Mouse (Mus musculus) heart, adult 2 months (tissue): Measurements from ENCODE around the gene Sltm. TPM values are rescaled to one million over a fixed set of nuclear protein-coding genes. Genes with fewer than 3 reads are reported as not detected.

Source experiments
- DNase-seq, 2 experiments: peaks; one replicate each; pipeline ENCODE4 v3.0.0; 2021
- H3K27ac ChIP-seq: fragments of 200-600 bp; 2 replicates; pipeline ENCODE4 v1.8.1; 2022
- H3K27me3 ChIP-seq: fragments of 200-500 bp; 2 replicates; pipeline ENCODE4 v1.6.1; 2012; ENCODE audit warnings: mild to moderate bottlenecking, low read length, inconsistent platforms, mixed read lengths; ENCODE audit not compliant: control insufficient read depth, insufficient read depth
- H3K36me3 ChIP-seq: fragments of 200-500 bp; 2 replicates; pipeline ENCODE4 v1.6.1; 2012; ENCODE audit warnings: low read length, inconsistent platforms; ENCODE audit not compliant: control insufficient read depth, insufficient read depth
- H3K4me1 ChIP-seq: fragments of 200-500 bp; 2 replicates; pipeline ENCODE4 v1.6.1; 2011; ENCODE audit warnings: low read length; ENCODE audit not compliant: control insufficient read depth, insufficient read depth
- H3K4me3 ChIP-seq: fragments of 200-600 bp; 2 replicates; pipeline ENCODE4 v1.8.1; 2022
- H3K79me2 ChIP-seq: fragments of 200-500 bp; replicated peaks from 2 replicates; pipeline ENCODE4 v1.6.1; 2012; ENCODE audit warnings: mild to moderate bottlenecking, inconsistent platforms, low read length, moderate library complexity, mixed read lengths; ENCODE audit not compliant: control insufficient read depth, insufficient read depth
- H3K9ac ChIP-seq: fragments of 200-500 bp; 2 replicates; pipeline ENCODE4 v1.6.1; 2012; ENCODE audit warnings: low read depth, mild to moderate bottlenecking, control low read depth, inconsistent platforms, low read length, mixed read lengths
- CTCF ChIP-seq: fragments of 200-600 bp; IDR thresholded peaks from 2 replicates; pipeline ENCODE4 v1.8.1; 2022; ENCODE audit warnings: antibody characterized with exemption, mild to moderate bottlenecking, moderate library complexity
- EP300 ChIP-seq: fragments of 200-500 bp; IDR thresholded peaks from 2 replicates; pipeline ENCODE4 v1.6.1; 2011; ENCODE audit warnings: low read depth, low read length, control low read depth; ENCODE audit not compliant: insufficient read depth
- POLR2A ChIP-seq: fragments of 200-500 bp; IDR thresholded peaks from 2 replicates; pipeline ENCODE4 v1.6.1; 2011; ENCODE audit warnings: mild to moderate bottlenecking, low read depth, low read length, control low read depth; ENCODE audit not compliant: insufficient read depth
- WGBS: fragments of 180-500 bp; shearing (Covaris S2); methylation state at CpG from one replicate; pipeline ENCODE4 v1.1.7; 2018; 5-methylcytosine and 5-hydroxymethylcytosine counted together
- intact Hi-C: fragments of 180-260 bp; cut with DNase I; formaldehyde crosslinking; loops from one replicate; pipeline ENCODE4 v1.15.1; 2025
- polyA plus RNA-seq: library from polyadenylated mRNA; depleted of rRNA; stranded (reverse); fragments of >200 nt; gene quantifications from 2 replicates; pipeline ENCODE4 v1.2.3, GENCODE M21; 2012
- total RNA-seq, 2 experiments: library from RNA; stranded (reverse); gene quantifications; 2 replicates each; pipeline ENCODE4 v1.2.3; 2021

Sltm gene
- total and polyA plus RNA-seq, 3 experiments = 6.4 to 21.9 (median 20.9) TPM

DNA sequence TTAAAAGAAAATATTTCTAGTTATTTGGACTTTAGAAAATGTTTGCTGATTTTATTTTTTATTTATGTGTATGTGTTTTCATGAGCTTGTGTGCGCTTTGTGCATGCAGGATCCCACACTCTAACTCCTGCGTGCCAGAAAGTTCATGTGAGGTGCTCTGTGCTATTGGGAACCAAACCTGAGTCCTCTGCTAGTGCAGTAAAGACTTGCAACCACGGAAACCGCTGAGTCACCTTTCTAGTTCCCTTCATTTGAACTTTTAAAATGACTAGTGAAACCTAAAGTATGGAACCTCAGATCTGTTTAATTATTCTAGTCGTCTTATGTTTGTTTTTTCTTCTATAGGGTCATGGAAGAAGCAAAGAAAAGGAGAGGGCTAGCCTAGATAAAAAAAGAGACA, 38.4 kb downstream of the Sltm start:
- 85% methylated on average over 5 of the region's 5 CpGs for WGBS
- H3K36me3 ChIP-seq = peaks cover 10% of the 10 kb centered on the region
- H3K4me1 ChIP-seq = no peaks in the 10 kb centered on the region
- TF ChIP-seq POLR2A = no peak
- no peak for TF ChIP-seq EP300
- TF ChIP-seq CTCF = no peak
- no peak overlapping the region for H3K9ac ChIP-seq
- H3K79me2 ChIP-seq = no peaks in the 10 kb centered on the region
- intact Hi-C loops = no loop called here
- no peak overlapping the region for H3K4me3 ChIP-seq
- H3K27ac ChIP-seq = no peak overlapping the region
- no peak for DNase-seq
- no peaks in the 10 kb centered on the region for H3K27me3 ChIP-seq

GRCm38 (mm10) chr9:70584641-70585040, 42.1 kb downstream of the Sltm start:
- DNase-seq = no peak
- Histone ChIP-seq H3K9ac (no peak overlapping the region), H3K4me3 (no peak overlapping the region), H3K27ac (no peak overlapping the region), H3K36me3 (peaks cover 9% of the 10 kb centered on the region), H3K79me2 (no peaks in the 10 kb centered on the region), H3K27me3 (no peaks in the 10 kb centered on the region), H3K4me1 (no peaks in the 10 kb centered on the region)
- TF ChIP-seq EP300 = no peak
- TF ChIP-seq POLR2A = no peak
- no peak for TF ChIP-seq CTCF
- WGBS = 88% methylated on average over 14 of the region's 14 CpGs
- intact Hi-C loops = no loop called here

DNA sequence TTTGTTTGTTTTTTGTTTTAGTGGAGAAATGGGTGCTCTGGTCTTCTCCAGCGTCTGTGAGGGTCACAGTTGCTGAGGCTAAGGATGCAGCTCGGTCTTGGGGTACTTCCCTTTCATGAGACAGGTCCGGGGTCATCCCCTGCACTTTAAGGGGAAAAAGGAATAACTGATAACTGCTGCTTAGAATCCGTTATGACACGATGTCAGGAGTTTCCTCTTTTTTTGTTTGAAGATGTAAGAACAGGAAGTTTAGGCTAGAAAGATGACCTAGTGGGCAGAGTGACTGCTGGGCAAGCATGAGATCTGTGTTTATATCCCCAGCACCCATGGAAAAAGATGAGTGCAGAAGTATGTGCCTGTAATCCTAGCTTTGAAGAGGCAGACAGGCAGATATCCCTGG, 42.6 kb downstream of the Sltm start:
- peaks cover 11% of the 10 kb centered on the region for H3K36me3 ChIP-seq
- intact Hi-C loops = no loop called here
- WGBS = 46% methylated on average over 5 of the region's 5 CpGs

GRCm38 (mm10) chr9:70587171-70587570, 44.6 kb downstream of the Sltm start:
- 91% methylated on average over 5 of the region's 5 CpGs for WGBS
- no peak overlapping the region for H3K9ac ChIP-seq
- no peak overlapping the region for H3K27ac ChIP-seq
- no peak overlapping the region for H3K4me3 ChIP-seq
- intact Hi-C loops = no loop called here
- no peaks in the 10 kb centered on the region for H3K27me3 ChIP-seq
- H3K36me3 ChIP-seq = peaks cover 7% of the 10 kb centered on the region
- no peaks in the 10 kb centered on the region for H3K79me2 ChIP-seq
- no peak for DNase-seq
- H3K4me1 ChIP-seq = no peaks in the 10 kb centered on the region
- TF ChIP-seq EP300 (no peak), POLR2A (no peak)

More for the DNA sequence above, 42.6 kb downstream of the Sltm start:
- DNase-seq = no peak
- Histone ChIP-seq H3K4me3 (no peak overlapping the region), H3K27ac (no peak overlapping the region), H3K9ac (no peak overlapping the region), H3K4me1 (no peaks in the 10 kb centered on the region), H3K27me3 (no peaks in the 10 kb centered on the region), H3K79me2 (no peaks in the 10 kb centered on the region)
- no peak for TF ChIP-seq POLR2A
- TF ChIP-seq EP300 = no peak
- TF ChIP-seq CTCF = no peak

DNA sequence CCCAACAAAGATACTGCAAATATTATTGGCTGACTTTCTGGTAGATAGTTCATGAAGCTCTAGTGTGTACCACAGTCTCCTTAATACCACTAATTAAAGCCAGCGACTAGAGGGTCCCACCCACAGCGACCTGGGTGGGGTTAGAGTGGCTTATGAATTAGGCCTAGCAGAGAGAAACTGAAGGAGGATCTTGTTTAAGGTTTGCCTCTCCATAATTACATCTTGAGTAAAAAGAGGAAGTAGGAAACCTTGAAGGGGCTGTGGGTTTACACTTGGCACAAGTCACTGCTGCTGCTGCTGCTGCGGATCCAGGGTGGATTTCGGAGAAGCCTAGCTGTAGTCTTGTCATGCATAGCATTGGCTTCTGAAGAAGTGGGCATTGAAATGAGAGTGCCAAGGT, 48.2 kb downstream of the Sltm start:
- Histone ChIP-seq H3K27me3 (no peaks in the 10 kb centered on the region), H3K4me3 (no peak overlapping the region), H3K79me2 (no peaks in the 10 kb centered on the region), H3K36me3 (peaks cover 10% of the 10 kb centered on the region), H3K27ac (no peak overlapping the region), H3K4me1 (no peaks in the 10 kb centered on the region), H3K9ac (no peak overlapping the region)
- intact Hi-C loops = no loop called here
- 88% methylated on average over 4 of the region's 4 CpGs for WGBS
- TF ChIP-seq EP300 (no peak), POLR2A (no peak), CTCF (no peak)
- DNase-seq = no peak

GRCm38 (mm10) chr9:70591486-70591885, 48.9 kb downstream of the Sltm start:
- Histone ChIP-seq H3K36me3 (peaks cover 10% of the 10 kb centered on the region), H3K27ac (no peak overlapping the region), H3K4me1 (no peaks in the 10 kb centered on the region), H3K9ac (no peak overlapping the region), H3K27me3 (no peaks in the 10 kb centered on the region), H3K4me3 (no peak overlapping the region), H3K79me2 (no peaks in the 10 kb centered on the region)
- no peak for DNase-seq
- intact Hi-C loops = no loop called here
- TF ChIP-seq EP300 = no peak
- no peak for TF ChIP-seq POLR2A
- TF ChIP-seq CTCF = no peak
- 63% methylated on average over 9 of the region's 9 CpGs for WGBS
